Mouse (Mus musculus) lung, postnatal 0 days (tissue): ENCODE results near the gene Clmp. TPM values are rescaled to one million over a fixed set of nuclear protein-coding genes. Genes with fewer than 3 reads are reported as not detected.

Experiments
- ATAC-seq: fragments of 200-750 bp; cut with Nextera tagmentation; 2 replicates; pipeline ENCODE4 v1.8.0; 2017; ENCODE audit warnings: moderate library complexity
- DNase-seq: peaks from one replicate; pipeline ENCODE4 v3.0.0-alpha.2; 2016; ENCODE audit warnings: low spot score
- H3K27ac ChIP-seq: fragments of 300-500 bp; sonication (generic); 2 replicates; pipeline ENCODE4 v1.5.1; 2014; ENCODE audit warnings: antibody characterized with exemption, mild to moderate bottlenecking, low read length, mixed read lengths
- H3K27me3 ChIP-seq: fragments of 300-500 bp; sonication (generic); replicated peaks from 2 replicates; pipeline ENCODE4 v1.6.1; 2014; ENCODE audit warnings: low read length, mixed read lengths; ENCODE audit not compliant: insufficient read depth
- H3K36me3 ChIP-seq: fragments of 300-500 bp; sonication (generic); 2 replicates; pipeline ENCODE4 v1.6.1; 2014; ENCODE audit warnings: low read length, mixed read lengths; ENCODE audit not compliant: insufficient read depth
- H3K4me1 ChIP-seq: fragments of 300-500 bp; sonication (generic); 2 replicates; pipeline ENCODE4 v1.6.1; 2014; ENCODE audit warnings: antibody characterized with exemption, low read depth, low read length, mixed read lengths; ENCODE audit not compliant: insufficient read depth
- H3K4me2 ChIP-seq: fragments of 300-500 bp; sonication (generic); replicated peaks from 2 replicates; pipeline ENCODE4 v1.6.1; 2014; ENCODE audit warnings: low read depth, mild to moderate bottlenecking, low read length, moderate library complexity, mixed read lengths
- H3K4me3 ChIP-seq: fragments of 300-500 bp; sonication (generic); 2 replicates; pipeline ENCODE4 v1.5.1; 2014; ENCODE audit warnings: low read depth, low read length
- H3K9ac ChIP-seq: fragments of 300-500 bp; sonication (generic); replicated peaks from 2 replicates; pipeline ENCODE4 v1.6.1; 2014; ENCODE audit warnings: low read depth, mild to moderate bottlenecking
- H3K9me3 ChIP-seq: fragments of 300-500 bp; sonication (generic); 2 replicates; pipeline ENCODE4 v1.6.1; 2016; ENCODE audit warnings: low read length, mixed read lengths
- CTCF ChIP-seq: IDR thresholded peaks from 2 replicates; pipeline ENCODE4 v1.5.1; 2016; ENCODE audit warnings: antibody characterized with exemption, mild to moderate bottlenecking
- EP300 ChIP-seq: IDR thresholded peaks from 2 replicates; pipeline ENCODE4 v1.6.1; 2016; ENCODE audit warnings: antibody characterized with exemption, mild to moderate bottlenecking, control low read depth
- WGBS: fragments of 180-500 bp; shearing (Covaris S2); extraction: QIAGEN DNeasy Blood & Tissue Kit; methylation state at CpG from one replicate; pipeline ENCODE4 v1.1.7; 2014; 5-methylcytosine and 5-hydroxymethylcytosine counted together
- polyA plus RNA-seq: library from polyadenylated mRNA; unstranded; fragments of >200 nt; fragmentation: Nextera tagmentation; extraction: Ambion mirVana; gene quantifications from 2 replicates; pipeline ENCODE4 v1.2.1, GENCODE M21; 2015

Clmp gene
- polyA plus RNA-seq, 1 experiment from 2014 or later, result 12.5 TPM

DNA sequence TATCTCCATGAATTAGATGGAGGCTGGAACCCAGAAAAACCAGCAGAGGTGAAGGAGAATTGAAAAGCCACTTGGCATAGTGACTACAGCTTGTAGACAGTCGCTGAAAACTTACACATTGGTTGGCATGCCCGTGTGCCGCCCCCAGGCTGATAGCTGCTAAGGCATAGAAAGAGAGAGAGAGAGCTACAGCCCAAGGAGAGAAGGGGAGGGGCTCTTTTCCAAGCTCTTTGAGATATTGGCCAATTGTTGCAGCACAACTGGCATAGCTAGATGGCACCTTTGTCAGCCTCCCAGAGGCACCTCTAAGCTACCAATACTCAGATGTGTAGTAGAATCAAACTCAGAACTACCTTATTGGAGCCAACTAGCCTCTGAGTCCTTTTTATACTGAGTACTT, 1.8 kb downstream of the Clmp start:
- H3K36me3 ChIP-seq, result no peaks in the 10 kb centered on the region

GRCm38 (mm10) chr9:40690511-40690910, 4.7 kb downstream of the Clmp start:
- H3K9me3 ChIP-seq, result no peaks in the 10 kb centered on the region
- no peak overlapping the region for H3K4me3 ChIP-seq
- 0 out of 2 replicates have a peak, but pooled peaks cover 7% of the 10 kb centered on the region for H3K27me3 ChIP-seq
- H3K27ac ChIP-seq, result no peak overlapping the region
- H3K4me1 ChIP-seq, result no peaks in the 10 kb centered on the region
- DNase-seq (peak; percentile 83), ATAC-seq (peak; percentile 63)
- H3K36me3 ChIP-seq, result no peaks in the 10 kb centered on the region
- WGBS, result 64% methylated on average over 7 of the region's 7 CpGs
- no peak overlapping the region for H3K4me2 ChIP-seq
- TF ChIP-seq EP300, result peak; percentile 43
- no peak for TF ChIP-seq CTCF
- H3K9ac ChIP-seq, result no peak overlapping the region

More for the DNA sequence above, 1.8 kb downstream of the Clmp start:
- WGBS, result 55% methylated on average over 3 of the region's 3 CpGs
- no peaks in the 10 kb centered on the region for H3K4me1 ChIP-seq
- no peaks in the 10 kb centered on the region for H3K9me3 ChIP-seq
- TF ChIP-seq CTCF (no peak), EP300 (no peak)
- H3K4me3 ChIP-seq, result no peak overlapping the region
- no peak overlapping the region for H3K27ac ChIP-seq
- H3K27me3 ChIP-seq, result 0 out of 2 replicates have a peak, but pooled peaks cover 7% of the 10 kb centered on the region
- no peak overlapping the region for H3K9ac ChIP-seq
- DNase-seq, result no peak
- no peak for ATAC-seq
- H3K4me2 ChIP-seq, result peak overlapping the region; percentile 80; the same call in 1 of the 2 replicates

DNA sequence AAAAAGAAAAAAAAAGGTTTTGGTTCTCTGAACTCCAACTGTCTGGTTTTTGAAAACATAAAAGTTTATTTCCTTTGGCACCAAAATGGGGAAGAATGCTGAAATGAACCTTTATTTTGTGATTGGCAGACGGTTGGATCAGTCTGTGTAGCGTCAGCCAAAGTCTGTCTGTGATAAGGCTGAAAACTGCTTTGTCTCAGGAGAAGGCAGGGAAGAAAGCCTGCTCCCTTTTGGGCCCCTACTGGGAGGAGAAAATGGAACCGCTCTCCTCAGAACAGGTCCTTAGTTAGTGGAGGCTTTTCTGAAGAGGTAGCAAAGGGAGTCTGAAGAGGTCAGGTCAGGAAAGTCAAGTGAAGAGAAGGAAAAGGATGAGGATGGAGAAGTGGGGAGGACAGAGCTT, 7.3 kb downstream of the Clmp start:
- Histone ChIP-seq H3K36me3 (no peaks in the 10 kb centered on the region), H3K4me1 (no peaks in the 10 kb centered on the region), H3K9ac (no peak overlapping the region), H3K27ac (no peak overlapping the region), H3K4me2 (no peak overlapping the region), H3K4me3 (no peak overlapping the region), H3K27me3 (no peaks in the 10 kb centered on the region), H3K9me3 (no peaks in the 10 kb centered on the region)
- TF ChIP-seq CTCF, result no peak
- TF ChIP-seq EP300, result no peak
- WGBS, result 37% methylated on average over 3 of the region's 3 CpGs
- ATAC-seq (no peak), DNase-seq (no peak)

- Histone ChIP-seq H3K4me1 (no peaks in the 10 kb centered on the region), H3K9me3 (no peaks in the 10 kb centered on the region), H3K27ac (no peak overlapping the region), H3K36me3 (no peaks in the 10 kb centered on the region), H3K27me3 (no peaks in the 10 kb centered on the region), H3K9ac (no peak overlapping the region), H3K4me3 (no peak overlapping the region), H3K4me2 (no peak overlapping the region)
- TF ChIP-seq CTCF, result no peak
- TF ChIP-seq EP300, result no peak
- WGBS, result 55% methylated on average over 5 of the region's 5 CpGs
- DNase-seq (no peak), ATAC-seq (no peak)
Measured at GRCm38 (mm10) chr9:40693768-40694167, 8.0 kb downstream of the Clmp start.

DNA sequence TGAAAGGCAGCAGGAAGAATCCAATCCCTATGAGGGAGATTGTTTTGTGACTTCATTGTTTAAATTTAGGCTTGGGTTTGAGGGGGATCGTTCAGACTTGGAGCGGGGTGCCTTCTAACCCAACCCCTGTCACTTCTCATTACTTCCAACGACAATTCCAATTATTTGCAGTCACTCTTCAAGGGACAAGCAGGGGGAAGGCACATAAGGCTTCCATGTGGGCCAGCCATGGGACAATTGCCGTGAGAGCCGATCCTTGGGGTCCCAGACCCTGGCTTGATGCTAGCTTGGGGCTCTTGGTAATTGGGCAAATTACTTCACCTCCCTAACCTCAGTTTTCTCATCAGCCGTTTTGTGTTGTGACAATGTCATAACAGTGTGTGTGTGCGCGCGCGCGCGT, 8.5 kb downstream of the Clmp start:
- no peak overlapping the region for H3K9ac ChIP-seq
- no peak overlapping the region for H3K4me2 ChIP-seq

GRCm38 (mm10) chr9:40696086-40696485, 10.3 kb downstream of the Clmp start:
- H3K9me3 ChIP-seq, result no peaks in the 10 kb centered on the region
- 83% methylated on average over 4 of the region's 4 CpGs for WGBS
- no peak overlapping the region for H3K9ac ChIP-seq
- no peak overlapping the region for H3K4me2 ChIP-seq
- H3K36me3 ChIP-seq, result no peaks in the 10 kb centered on the region
- H3K27me3 ChIP-seq, result no peaks in the 10 kb centered on the region
- no peaks in the 10 kb centered on the region for H3K4me1 ChIP-seq
- no peak overlapping the region for H3K4me3 ChIP-seq
- no peak overlapping the region for H3K27ac ChIP-seq
- DNase-seq (no peak), ATAC-seq (no peak)
- no peak for TF ChIP-seq EP300
- no peak for TF ChIP-seq CTCF

More for the DNA sequence above, 8.5 kb downstream of the Clmp start:
- Histone ChIP-seq H3K36me3 (no peaks in the 10 kb centered on the region), H3K4me3 (no peak overlapping the region), H3K9me3 (no peaks in the 10 kb centered on the region), H3K27me3 (no peaks in the 10 kb centered on the region), H3K27ac (no peak overlapping the region), H3K4me1 (no peaks in the 10 kb centered on the region)
- no peak for DNase-seq
- TF ChIP-seq EP300, result no peak
- TF ChIP-seq CTCF, result no peak
- WGBS, result 84% methylated on average over 12 of the region's 12 CpGs
- no peak for ATAC-seq

- no peak for TF ChIP-seq EP300
- TF ChIP-seq CTCF, result no peak
- Histone ChIP-seq H3K4me3 (no peak overlapping the region), H3K9me3 (no peaks in the 10 kb centered on the region), H3K9ac (no peak overlapping the region), H3K27me3 (no peaks in the 10 kb centered on the region), H3K4me2 (no peak overlapping the region), H3K36me3 (no peaks in the 10 kb centered on the region), H3K4me1 (no peaks in the 10 kb centered on the region), H3K27ac (no peak overlapping the region)
- WGBS, result 60% methylated on average over 3 of the region's 3 CpGs
- DNase-seq (peak; percentile 20), ATAC-seq (0 out of 2 replicates have a peak, but pooled peaks have one; percentile 26)
Measured at GRCm38 (mm10) chr9:40699194-40699593, 13.4 kb downstream of the Clmp start.
